Mouse (Mus musculus): ENCODE results near the gene Skint4.

The Skint4 gene

DNA sequence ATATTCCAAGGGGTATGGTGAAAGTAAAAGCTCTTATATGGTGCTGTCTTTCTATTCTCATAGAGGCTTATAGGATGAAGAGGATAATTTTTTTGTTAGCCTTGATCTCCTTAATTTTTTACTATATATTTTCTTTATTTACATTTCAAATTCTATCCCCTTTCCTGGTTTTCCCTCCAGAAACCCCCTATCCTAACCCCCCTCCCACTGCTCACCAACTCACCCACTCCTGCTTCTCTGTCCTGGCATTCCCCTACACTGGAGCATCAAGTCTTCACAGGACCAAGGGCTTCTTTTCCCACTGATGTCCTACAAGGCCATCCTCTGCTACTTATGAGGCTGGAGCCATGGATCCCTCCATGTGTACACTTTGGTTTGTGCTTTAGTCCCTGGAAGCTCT is at the start of gene Skint4:
TSS of gene Skint4 (plus strand) at position 301 of the 400 bp plus-strand sequence.
- no peak for DNase-seq (ENCODE audit: low spot score)

All from ovary, postnatal 14 days (tissue).